8 mouse cellular contexts compared by ENCODE assay signal in genomic region chr7:110265796-110266195, GRCm38 (mm10). TPM values are rescaled to one million over a fixed set of nuclear protein-coding genes. Genes with fewer than 3 reads are reported as not detected.
A peak's percentile ranks its signal among the peaks of the same experiment; 100 is the strongest.
DNase-seq lines count a peak whose midpoint lies in the region; ATAC-seq lines count a peak whose summit lies in the region.

No protein-coding gene starts in this region.

- no peak overlapping the region for H3K4me2 ChIP-seq in forebrain, embryonic 11.5 days (ENCODE audit: low read depth, low read length, severe bottlenecking)
- H3K4me2 ChIP-seq in forebrain, embryonic 13.5 days = no peak overlapping the region

- H3K27me3 ChIP-seq in forebrain, embryonic 11.5 days (ENCODE audit: control insufficient read depth, insufficient read depth, low read length) = no peaks in the 10 kb centered on the region
- H3K27me3 ChIP-seq in forebrain, embryonic 13.5 days = no peaks in the 10 kb centered on the region
- H3K27me3 ChIP-seq in embryonic facial prominence, embryonic 10.5 days (replicated peaks; ENCODE audit: low read depth, poor library complexity, severe bottlenecking) = no peaks in the 10 kb centered on the region

- no peaks in the 10 kb centered on the region for H3K4me1 ChIP-seq in forebrain, embryonic 11.5 days (replicated peaks; ENCODE audit: control insufficient read depth, insufficient read depth, low read length)
- peaks cover 5% of the 10 kb centered on the region; the same call in 1 of the 2 replicates for H3K4me1 ChIP-seq in forebrain, embryonic 13.5 days
- H3K4me1 ChIP-seq in embryonic facial prominence, embryonic 10.5 days = 0 out of 2 replicates have a peak, but pooled peaks cover 4% of the 10 kb centered on the region

- H3K4me3 ChIP-seq in forebrain, embryonic 11.5 days (ENCODE audit: low read depth, low read length) = no peak overlapping the region
- H3K4me3 ChIP-seq in forebrain, embryonic 13.5 days = no peak overlapping the region
- no peak overlapping the region for H3K4me3 ChIP-seq in embryonic facial prominence, embryonic 10.5 days

- H3K27ac ChIP-seq in forebrain, embryonic 11.5 days (ENCODE audit: low read depth, low read length) = no peak overlapping the region
- no peak overlapping the region for H3K27ac ChIP-seq in forebrain, embryonic 13.5 days
- no peak overlapping the region for H3K27ac ChIP-seq in embryonic facial prominence, embryonic 10.5 days (replicated peaks)

- 31% methylated on average over 7 of the region's 7 CpGs for WGBS in forebrain, embryonic 11.5 days
- WGBS in forebrain, embryonic 13.5 days = 42% methylated on average over 7 of the region's 7 CpGs
- 33% methylated on average over 7 of the region's 7 CpGs for WGBS in embryonic facial prominence, embryonic 10.5 days

- no peaks in the 10 kb centered on the region; the same call in 1 of the 2 replicates for H3K36me3 ChIP-seq in forebrain, embryonic 11.5 days (ENCODE audit: control insufficient read depth, insufficient read depth, low read length)
- peaks cover 10% of the 10 kb centered on the region for H3K36me3 ChIP-seq in forebrain, embryonic 13.5 days (ENCODE audit: poor library complexity, severe bottlenecking)
- peaks cover 23% of the 10 kb centered on the region for H3K36me3 ChIP-seq in embryonic facial prominence, embryonic 10.5 days (replicated peaks)

- no peak overlapping the region for H3K9ac ChIP-seq in forebrain, embryonic 11.5 days (ENCODE audit: low read length)
- H3K9ac ChIP-seq in forebrain, embryonic 13.5 days = no peak overlapping the region

- ATAC-seq in forebrain, embryonic 11.5 days (replicated peaks; ENCODE audit: low FRiP score) = no peak
- no peak for ATAC-seq in forebrain, embryonic 13.5 days

- DNase-seq in forebrain, embryonic 11.5 days (ENCODE audit: low spot score) = peak; percentile 90
- peak; percentile 95 for DNase-seq in adrenal gland, postnatal 10 days
- peak; percentile 88 for DNase-seq in embryonic facial prominence, embryonic 10.5 days (ENCODE audit: low spot score)
- DNase-seq in heart, postnatal 4 days = peak; percentile 95
- DNase-seq in left cerebral cortex, adult 18-20 months (ENCODE audit: low spot score in 2 of 2) = peak; percentile 78 to 84
- peak; percentile 83 for DNase-seq in mesoderm, embryonic 11.5 days (ENCODE audit: low read depth, low spot score)
- peak; percentile 78 to 84 for DNase-seq in spleen, postnatal 36 days (ENCODE audit: low spot score in 2 of 2)

- no peaks in the 10 kb centered on the region for H3K9me3 ChIP-seq in forebrain, embryonic 11.5 days (ENCODE audit: control insufficient read depth, low read length)
- H3K9me3 ChIP-seq in forebrain, embryonic 13.5 days (replicated peaks) = no peaks in the 10 kb centered on the region
- no peaks in the 10 kb centered on the region for H3K9me3 ChIP-seq in embryonic facial prominence, embryonic 10.5 days

RNA-seq across cellular contexts. Expression of gene Swap70, which starts 44.3 kb away (rescaled TPM):
- polyA plus RNA-seq in forebrain, embryonic 11.5 days (2014; fragmentation: Nextera tagmentation; extraction: Ambion mirVana) = 22.7 and 26.5 TPM in 2 replicates
- 14.3 and 16.3 TPM in 2 replicates for polyA plus RNA-seq in forebrain, embryonic 13.5 days (2015; fragmentation: Nextera tagmentation; extraction: Ambion mirVana)
- 10 to 100 TPM; 18.6 to 26.3 TPM for total RNA-seq in adrenal gland, postnatal 10 days (2021)
- 30.7 and 32.4 TPM in 2 replicates for polyA plus RNA-seq in embryonic facial prominence, embryonic 10.5 days (2016; fragmentation: Nextera tagmentation; extraction: Ambion mirVana)
- total RNA-seq in heart, postnatal 4 days (2021) = 10 to 100 TPM; 23.2 to 24.1 TPM
- 10 to 100 TPM; 12.3 to 13.1 TPM for total RNA-seq in left cerebral cortex, adult 18-20 months (2021)
